Mouse (Mus musculus): ENCODE measurements around the gene Lmntd2. TPM values are rescaled to one million over a fixed set of nuclear protein-coding genes. Genes with fewer than 3 reads are reported as not detected.
A peak's percentile ranks its signal among the peaks of the same experiment; 100 is the strongest.

Lmntd2 gene
- polyA plus RNA-seq, 1 experiment: 0.10 TPM

GRCm38 (mm10) chr7:141188733-141189132 lies 25.1 kb downstream of the Lmntd2 start:
- TF ChIP-seq MAX (IDR thresholded peaks at IDR 0.05; ENCODE audit: low read depth) (no peak), USF1 (IDR thresholded peaks at IDR 0.05; ENCODE audit: low read depth) (no peak), POLR2A (IDR thresholded peaks at IDR 0.05; ENCODE audit: insufficient read length, low read depth) (no peak), TCF12 (IDR thresholded peaks at IDR 0.05; ENCODE audit: insufficient read depth, poor library complexity, severe bottlenecking) (no peak), CEBPB (IDR thresholded peaks at IDR 0.05; ENCODE audit: insufficient read depth, poor library complexity, severe bottlenecking) (no peak), POLR2AphosphoS2 (IDR thresholded peaks at IDR 0.05; ENCODE audit: insufficient read length, low read depth) (no peak), MYOD1 (IDR thresholded peaks at IDR 0.05; ENCODE audit: control insufficient read depth in 1 of 3, insufficient read length in 2 of 3, low read depth in 2 of 3) (no peak), TCF3 (IDR thresholded peaks at IDR 0.05; ENCODE audit: insufficient read length, low read depth) (no peak), REST (IDR thresholded peaks at IDR 0.05; ENCODE audit: insufficient read depth, insufficient read length) (no peak), SRF (IDR thresholded peaks at IDR 0.05; ENCODE audit: control insufficient read depth, insufficient read length, low read depth) (no peak), MYOG (IDR thresholded peaks at IDR 0.05; ENCODE audit: control insufficient read depth in 1 of 3, insufficient read depth in 1 of 3, insufficient read length in 2 of 3, low read depth in 2 of 3) (no peak), E2F4 (IDR thresholded peaks at IDR 0.05; ENCODE audit: insufficient read depth) (no peak)
- Histone ChIP-seq H3K4me3 (no peak overlapping the region), H3ac (ENCODE audit: control insufficient read depth, insufficient read length) (no peak overlapping the region), H3K36me3 (ENCODE audit: control insufficient read depth, insufficient read depth) (peaks cover 18% of the 10 kb centered on the region), H3K4me2 (ENCODE audit: low read depth) (no peak overlapping the region), H3K79me2 (ENCODE audit: control insufficient read depth, insufficient read depth) (peaks cover 9% of the 10 kb centered on the region), H3K27me3 (ENCODE audit: control insufficient read depth, insufficient read depth, insufficient read length) (no peaks in the 10 kb centered on the region)

GRCm38 (mm10) chr7:141188194-141188593 lies 25.7 kb downstream of the Lmntd2 start:
- Histone ChIP-seq H3K4me3 (no peak overlapping the region), H3K27me3 (ENCODE audit: control insufficient read depth, insufficient read depth, insufficient read length) (no peaks in the 10 kb centered on the region), H3ac (ENCODE audit: control insufficient read depth, insufficient read length) (no peak overlapping the region), H3K4me2 (ENCODE audit: low read depth) (no peak overlapping the region), H3K36me3 (ENCODE audit: control insufficient read depth, insufficient read depth) (peaks cover 18% of the 10 kb centered on the region), H3K79me2 (ENCODE audit: control insufficient read depth, insufficient read depth) (peaks cover 9% of the 10 kb centered on the region)
- no peak for TF ChIP-seq USF1 (IDR thresholded peaks at IDR 0.05; ENCODE audit: low read depth)
- peak; percentile 52 for TF ChIP-seq POLR2AphosphoS2 (IDR thresholded peaks at IDR 0.05; ENCODE audit: insufficient read length, low read depth)

GRCm38 (mm10) chr7:141176173-141176572 lies 37.7 kb downstream of the Lmntd2 start:
- no peaks in the 10 kb centered on the region for H3K36me3 ChIP-seq (ENCODE audit: control insufficient read depth, insufficient read depth)
- no peaks in the 10 kb centered on the region for H3K79me2 ChIP-seq (ENCODE audit: control insufficient read depth, insufficient read depth)
- H3ac ChIP-seq (ENCODE audit: control insufficient read depth, insufficient read length): no peak overlapping the region
- H3K27me3 ChIP-seq (ENCODE audit: control insufficient read depth, insufficient read depth, insufficient read length): peaks cover 6% of the 10 kb centered on the region
- H3K4me2 ChIP-seq (ENCODE audit: low read depth): peak overlapping the region; percentile 22
- TF ChIP-seq USF1 (IDR thresholded peaks at IDR 0.05; ENCODE audit: low read depth) (no peak), MYOG (IDR thresholded peaks at IDR 0.05; ENCODE audit: control insufficient read depth in 1 of 3, insufficient read depth in 1 of 3, insufficient read length in 2 of 3, low read depth in 2 of 3) (no peak), TCF12 (IDR thresholded peaks at IDR 0.05; ENCODE audit: insufficient read depth, poor library complexity, severe bottlenecking) (no peak), TCF3 (IDR thresholded peaks at IDR 0.05; ENCODE audit: insufficient read length, low read depth) (no peak), E2F4 (IDR thresholded peaks at IDR 0.05; ENCODE audit: insufficient read depth) (no peak)
- H3K4me3 ChIP-seq: no peak overlapping the region

- peaks cover 6% of the 10 kb centered on the region for H3K27me3 ChIP-seq (ENCODE audit: control insufficient read depth, insufficient read depth, insufficient read length)
- H3ac ChIP-seq (ENCODE audit: control insufficient read depth, insufficient read length): no peak overlapping the region
- no peaks in the 10 kb centered on the region for H3K79me2 ChIP-seq (ENCODE audit: control insufficient read depth, insufficient read depth)
- TF ChIP-seq TCF3 (IDR thresholded peaks at IDR 0.05; ENCODE audit: insufficient read length, low read depth): no peak
- no peak for TF ChIP-seq MYOD1 (IDR thresholded peaks at IDR 0.05; ENCODE audit: control insufficient read depth in 1 of 3, insufficient read length in 2 of 3, low read depth in 2 of 3)
- TF ChIP-seq USF1 (IDR thresholded peaks at IDR 0.05; ENCODE audit: low read depth): no peak
- no peak for TF ChIP-seq MAX (IDR thresholded peaks at IDR 0.05; ENCODE audit: low read depth)
- no peak for TF ChIP-seq CEBPB (IDR thresholded peaks at IDR 0.05; ENCODE audit: insufficient read depth, poor library complexity, severe bottlenecking)
- H3K36me3 ChIP-seq (ENCODE audit: control insufficient read depth, insufficient read depth): no peaks in the 10 kb centered on the region
- no peak overlapping the region for H3K4me2 ChIP-seq (ENCODE audit: low read depth)
- no peak overlapping the region for H3K4me3 ChIP-seq
Measured at GRCm38 (mm10) chr7:141175068-141175467, 38.8 kb downstream of the Lmntd2 start.

- Histone ChIP-seq H3K4me2 (ENCODE audit: low read depth) (peak overlapping the region; percentile 82), H3K4me3 (peak overlapping the region; percentile 59), H3K36me3 (ENCODE audit: control insufficient read depth, insufficient read depth) (no peaks in the 10 kb centered on the region), H3K27me3 (ENCODE audit: control insufficient read depth, insufficient read depth, insufficient read length) (peaks cover under 1% of the 10 kb centered on the region), H3K79me2 (ENCODE audit: control insufficient read depth, insufficient read depth) (no peaks in the 10 kb centered on the region), H3ac (ENCODE audit: control insufficient read depth, insufficient read length) (no peak overlapping the region)
- no peak for TF ChIP-seq SRF (IDR thresholded peaks at IDR 0.05; ENCODE audit: control insufficient read depth, insufficient read length, low read depth)
- no peak for TF ChIP-seq MAX (IDR thresholded peaks at IDR 0.05; ENCODE audit: low read depth)
- no peak for TF ChIP-seq REST (IDR thresholded peaks at IDR 0.05; ENCODE audit: insufficient read depth, insufficient read length)
- no peak for TF ChIP-seq MYOG (IDR thresholded peaks at IDR 0.05; ENCODE audit: control insufficient read depth in 1 of 3, insufficient read depth in 1 of 3, insufficient read length in 2 of 3, low read depth in 2 of 3)
- TF ChIP-seq TCF12 (IDR thresholded peaks at IDR 0.05; ENCODE audit: insufficient read depth, poor library complexity, severe bottlenecking): no peak
- no peak for TF ChIP-seq TCF3 (IDR thresholded peaks at IDR 0.05; ENCODE audit: insufficient read length, low read depth)
- no peak for TF ChIP-seq MYOD1 (IDR thresholded peaks at IDR 0.05; ENCODE audit: control insufficient read depth in 1 of 3, insufficient read length in 2 of 3, low read depth in 2 of 3)
- no peak for TF ChIP-seq E2F4 (IDR thresholded peaks at IDR 0.05; ENCODE audit: insufficient read depth)
- no peak for TF ChIP-seq POLR2AphosphoS2 (IDR thresholded peaks at IDR 0.05; ENCODE audit: insufficient read length, low read depth)
- no peak for TF ChIP-seq CEBPB (IDR thresholded peaks at IDR 0.05; ENCODE audit: insufficient read depth, poor library complexity, severe bottlenecking)
- TF ChIP-seq USF1 (IDR thresholded peaks at IDR 0.05; ENCODE audit: low read depth): no peak
Measured at GRCm38 (mm10) chr7:141173323-141173850, 40.5 kb downstream of the Lmntd2 start.
